Mouse (Mus musculus): ENCODE results near the gene Sort1. TPM values are rescaled to one million over a fixed set of nuclear protein-coding genes. Genes with fewer than 3 reads are reported as not detected.

The Sort1 gene
- total and polyA plus RNA-seq, 3 experiments, result 1.3 to 4.1 (median 2.3) TPM

DNA sequence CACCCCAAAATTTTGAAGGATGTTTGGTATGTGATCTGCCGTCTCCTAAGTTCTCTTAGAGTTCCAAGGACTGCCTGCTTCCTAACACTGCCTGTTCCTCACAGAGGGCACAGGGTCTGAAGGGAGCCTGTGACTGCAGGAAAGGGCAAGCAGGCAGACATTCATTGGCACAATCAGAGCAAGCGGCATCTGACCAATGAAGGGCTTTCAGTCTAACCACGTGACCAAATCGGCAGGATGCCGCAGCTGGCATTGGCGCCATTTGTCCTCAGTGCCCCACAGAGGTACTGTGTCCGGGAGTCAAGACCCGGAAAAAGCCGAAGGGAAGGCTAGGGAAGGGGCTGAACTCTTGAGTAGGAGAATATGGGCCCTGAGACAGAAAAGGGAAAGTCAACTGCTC lies 83.3 kb downstream of the Sort1 start:
- no peak overlapping the region for H3K4me3 ChIP-seq (ENCODE audit: low read depth, low read length)
- ATAC-seq (ENCODE audit: extremely low read depth, insufficient number of reproducible peaks, low FRiP score, poor library complexity, severe bottlenecking) (no peak), DNase-seq (ENCODE audit: low spot score) (no peak)
- peaks cover 3% of the 10 kb centered on the region for H3K4me1 ChIP-seq (ENCODE audit: insufficient read depth, low read depth, low read length)
- H3K9me3 ChIP-seq (replicated peaks), result no peaks in the 10 kb centered on the region
- H3K27me3 ChIP-seq (ENCODE audit: insufficient read depth, low read length), result peaks cover 39% of the 10 kb centered on the region
- TF ChIP-seq CTCF (IDR thresholded peaks at IDR 0.05; ENCODE audit: low read depth, low read length) (no peak), TAL1 (conservative IDR thresholded peaks at IDR 0.05; ENCODE audit: low read depth, low read length) (no peak), GATA1 (IDR thresholded peaks at IDR 0.05; ENCODE audit: borderline replicate concordance, low read length) (no peak), POLR2AphosphoS5 (IDR thresholded peaks at IDR 0.05; ENCODE audit: insufficient replicate concordance, low read depth, low read length) (no peak), GATA2 (IDR thresholded peaks at IDR 0.05; ENCODE audit: borderline replicate concordance, low read depth, low read length) (no peak)
- H3K36me3 ChIP-seq (replicated peaks), result no peaks in the 10 kb centered on the region

DNA sequence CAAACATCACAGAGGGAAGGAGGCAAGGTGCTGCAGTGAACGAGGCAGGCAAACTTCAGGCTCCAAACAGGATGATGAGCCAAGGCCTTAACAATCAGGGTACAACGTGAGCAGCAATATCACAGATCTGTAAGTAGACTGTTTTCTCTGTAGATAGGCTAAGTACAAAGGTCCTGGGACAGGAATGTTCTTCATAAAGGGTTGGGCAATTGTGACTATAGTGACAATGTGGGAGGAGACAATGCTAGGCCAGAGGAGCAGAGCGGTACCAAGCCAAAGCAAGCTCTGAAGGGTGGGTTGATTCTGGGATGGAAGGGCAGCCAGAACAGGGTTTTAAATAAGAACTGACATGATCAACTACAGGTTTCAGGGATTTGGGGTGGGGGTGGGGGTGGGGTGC lies 83.9 kb downstream of the Sort1 start:
- Histone ChIP-seq H3K27me3 (ENCODE audit: insufficient read depth, low read length) (peaks cover 44% of the 10 kb centered on the region), H3K4me1 (ENCODE audit: insufficient read depth, low read depth, low read length) (peaks cover 3% of the 10 kb centered on the region), H3K9me3 (replicated peaks) (no peaks in the 10 kb centered on the region), H3K36me3 (replicated peaks) (no peaks in the 10 kb centered on the region), H3K4me3 (ENCODE audit: low read depth, low read length) (no peak overlapping the region)
- TF ChIP-seq POLR2AphosphoS5 (IDR thresholded peaks at IDR 0.05; ENCODE audit: insufficient replicate concordance, low read depth, low read length), result no peak
- no peak for TF ChIP-seq GATA1 (IDR thresholded peaks at IDR 0.05; ENCODE audit: borderline replicate concordance, low read length)
- no peak for TF ChIP-seq CTCF (IDR thresholded peaks at IDR 0.05; ENCODE audit: low read depth, low read length)
- TF ChIP-seq TAL1 (conservative IDR thresholded peaks at IDR 0.05; ENCODE audit: low read depth, low read length), result no peak
- TF ChIP-seq GATA2 (IDR thresholded peaks at IDR 0.05; ENCODE audit: borderline replicate concordance, low read depth, low read length), result no peak
- ATAC-seq (ENCODE audit: extremely low read depth, insufficient number of reproducible peaks, low FRiP score, poor library complexity, severe bottlenecking) (no peak), DNase-seq (ENCODE audit: low spot score) (no peak)

DNA sequence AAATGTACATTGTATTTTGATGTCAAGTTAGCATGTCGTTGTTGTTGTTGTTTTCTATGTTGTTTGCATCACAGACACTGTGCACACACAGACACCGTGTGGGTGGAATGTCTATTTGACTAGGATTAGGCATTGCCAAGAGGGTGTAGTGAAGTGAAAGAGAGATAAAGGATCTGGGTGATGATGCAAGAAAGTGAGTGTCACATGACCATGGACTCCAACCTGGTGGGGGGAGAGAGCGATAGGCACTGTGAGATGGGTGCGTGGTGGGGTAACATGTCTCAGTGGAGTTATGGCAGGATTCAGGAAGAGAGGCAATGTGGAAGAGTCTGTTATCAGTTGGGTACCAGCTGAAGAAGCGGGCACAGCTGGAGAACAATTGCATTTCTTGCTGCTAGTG lies 84.8 kb downstream of the Sort1 start:
- H3K27me3 ChIP-seq (ENCODE audit: insufficient read depth, low read length), result peaks cover 47% of the 10 kb centered on the region
- ATAC-seq (ENCODE audit: extremely low read depth, insufficient number of reproducible peaks, low FRiP score, poor library complexity, severe bottlenecking), result no peak
- DNase-seq (ENCODE audit: low spot score), result no peak
- H3K9me3 ChIP-seq (replicated peaks), result no peaks in the 10 kb centered on the region
- TF ChIP-seq TAL1 (conservative IDR thresholded peaks at IDR 0.05; ENCODE audit: low read depth, low read length) (no peak), POLR2AphosphoS5 (IDR thresholded peaks at IDR 0.05; ENCODE audit: insufficient replicate concordance, low read depth, low read length) (no peak), GATA2 (IDR thresholded peaks at IDR 0.05; ENCODE audit: borderline replicate concordance, low read depth, low read length) (no peak), CTCF (IDR thresholded peaks at IDR 0.05; ENCODE audit: low read depth, low read length) (no peak), GATA1 (IDR thresholded peaks at IDR 0.05; ENCODE audit: borderline replicate concordance, low read length) (no peak)
- peaks cover 3% of the 10 kb centered on the region for H3K4me1 ChIP-seq (ENCODE audit: insufficient read depth, low read depth, low read length)
- no peaks in the 10 kb centered on the region for H3K36me3 ChIP-seq (replicated peaks)
- no peak overlapping the region for H3K4me3 ChIP-seq (ENCODE audit: low read depth, low read length)

DNA sequence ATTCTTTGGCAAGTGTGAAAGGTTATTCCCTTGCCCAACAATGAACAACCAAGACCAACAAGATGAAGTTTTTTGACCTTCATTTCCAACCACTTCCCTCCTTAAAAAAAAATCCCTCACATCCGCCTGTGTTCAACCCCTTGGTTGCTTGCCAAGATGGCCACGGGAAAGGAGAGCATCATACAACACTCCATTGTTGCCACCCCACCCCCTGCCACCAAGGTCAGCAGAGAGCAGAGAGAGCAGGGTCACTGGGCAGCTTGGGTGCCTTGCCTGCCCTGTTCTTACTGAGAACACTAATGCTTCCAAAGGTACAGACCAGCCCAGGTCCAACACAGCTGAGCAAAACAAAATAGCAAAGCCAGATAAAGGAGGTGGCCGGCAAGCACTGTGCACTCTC lies 88.4 kb downstream of the Sort1 start:
- Histone ChIP-seq H3K36me3 (replicated peaks) (no peaks in the 10 kb centered on the region), H3K4me3 (ENCODE audit: low read depth, low read length) (no peak overlapping the region), H3K4me1 (ENCODE audit: insufficient read depth, low read depth, low read length) (peaks cover 3% of the 10 kb centered on the region), H3K27me3 (ENCODE audit: insufficient read depth, low read length) (peaks cover 48% of the 10 kb centered on the region), H3K9me3 (replicated peaks) (no peaks in the 10 kb centered on the region)
- DNase-seq (ENCODE audit: low spot score) (no peak), ATAC-seq (ENCODE audit: extremely low read depth, insufficient number of reproducible peaks, low FRiP score, poor library complexity, severe bottlenecking) (no peak)
- no peak for TF ChIP-seq GATA1 (IDR thresholded peaks at IDR 0.05; ENCODE audit: borderline replicate concordance, low read length)
- TF ChIP-seq CTCF (IDR thresholded peaks at IDR 0.05; ENCODE audit: low read depth, low read length), result no peak
- no peak for TF ChIP-seq TAL1 (conservative IDR thresholded peaks at IDR 0.05; ENCODE audit: low read depth, low read length)
- no peak for TF ChIP-seq POLR2AphosphoS5 (IDR thresholded peaks at IDR 0.05; ENCODE audit: insufficient replicate concordance, low read depth, low read length)
- TF ChIP-seq GATA2 (IDR thresholded peaks at IDR 0.05; ENCODE audit: borderline replicate concordance, low read depth, low read length), result no peak

DNA sequence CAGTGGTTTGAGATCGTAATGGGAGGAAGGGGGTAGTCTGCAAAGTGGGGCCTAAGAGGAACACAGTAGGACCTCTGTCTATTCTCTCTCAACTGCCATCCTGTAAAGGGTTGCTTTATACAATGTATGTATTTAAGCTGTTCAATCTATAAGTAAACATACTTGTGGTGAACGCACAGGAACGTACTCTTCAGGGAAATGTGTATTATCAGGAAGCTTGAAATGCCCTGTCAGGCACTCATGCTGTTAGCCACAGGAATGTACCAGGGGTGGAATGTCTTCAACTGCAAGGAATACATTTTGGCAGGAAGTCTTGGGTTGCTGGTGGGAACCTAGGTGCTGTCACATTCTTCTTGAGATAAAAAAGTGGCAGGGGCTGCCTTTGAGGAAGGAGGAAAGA lies 88.8 kb downstream of the Sort1 start:
- Histone ChIP-seq H3K4me3 (ENCODE audit: low read depth, low read length) (no peak overlapping the region), H3K36me3 (replicated peaks) (no peaks in the 10 kb centered on the region), H3K9me3 (replicated peaks) (no peaks in the 10 kb centered on the region), H3K27me3 (ENCODE audit: insufficient read depth, low read length) (peaks cover 48% of the 10 kb centered on the region), H3K4me1 (ENCODE audit: insufficient read depth, low read depth, low read length) (peaks cover 3% of the 10 kb centered on the region)
- ATAC-seq (ENCODE audit: extremely low read depth, insufficient number of reproducible peaks, low FRiP score, poor library complexity, severe bottlenecking) (no peak), DNase-seq (ENCODE audit: low spot score) (no peak)
- TF ChIP-seq TAL1 (conservative IDR thresholded peaks at IDR 0.05; ENCODE audit: low read depth, low read length) (no peak), POLR2AphosphoS5 (IDR thresholded peaks at IDR 0.05; ENCODE audit: insufficient replicate concordance, low read depth, low read length) (no peak), GATA2 (IDR thresholded peaks at IDR 0.05; ENCODE audit: borderline replicate concordance, low read depth, low read length) (no peak), CTCF (IDR thresholded peaks at IDR 0.05; ENCODE audit: low read depth, low read length) (no peak), GATA1 (IDR thresholded peaks at IDR 0.05; ENCODE audit: borderline replicate concordance, low read length) (no peak)

DNA sequence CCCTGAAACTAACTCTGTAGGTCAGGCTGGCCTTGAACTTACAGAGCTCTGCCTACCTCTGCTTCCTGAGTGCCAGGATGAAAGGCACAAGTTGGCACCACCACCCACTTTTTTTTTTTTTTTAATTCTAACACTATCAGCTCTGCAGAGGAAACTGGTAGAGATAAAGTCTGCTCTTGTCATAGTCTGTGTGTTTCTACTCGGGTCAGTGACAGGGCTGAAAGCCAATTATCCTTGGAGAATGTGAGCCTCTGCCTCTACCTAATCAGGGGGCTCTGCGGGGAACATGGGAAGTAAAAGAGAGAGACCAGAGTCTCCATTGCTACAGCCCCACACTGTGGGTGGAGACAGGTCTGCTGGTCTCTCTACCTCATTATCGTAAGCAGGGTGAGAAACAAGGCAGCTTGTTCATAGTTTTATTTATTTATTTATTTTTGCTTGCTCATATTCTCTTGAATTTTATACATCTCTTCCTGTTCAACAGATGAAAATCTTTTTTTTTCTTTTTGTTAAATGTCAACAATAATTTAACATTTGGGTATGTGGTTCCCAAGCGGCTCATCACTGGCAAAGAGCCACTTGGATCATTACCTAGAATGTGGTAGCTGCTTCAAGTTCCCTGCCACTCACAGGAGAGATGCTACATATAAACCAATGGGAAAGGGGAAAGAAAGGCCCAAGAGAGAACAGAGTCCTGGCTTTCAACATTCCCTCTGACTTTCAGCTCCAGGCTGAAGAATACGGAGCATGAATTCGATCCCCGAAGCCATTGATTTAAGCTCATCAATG lies 95.2 kb downstream of the Sort1 start:
- H3K36me3 ChIP-seq (replicated peaks), result no peaks in the 10 kb centered on the region
- peaks cover 23% of the 10 kb centered on the region for H3K27me3 ChIP-seq (ENCODE audit: insufficient read depth, low read length)
- TF ChIP-seq GATA2 (IDR thresholded peaks at IDR 0.05; ENCODE audit: borderline replicate concordance, low read depth, low read length), result no peak
- no peak for TF ChIP-seq POLR2AphosphoS5 (IDR thresholded peaks at IDR 0.05; ENCODE audit: insufficient replicate concordance, low read depth, low read length)
- no peak for TF ChIP-seq CTCF (IDR thresholded peaks at IDR 0.05; ENCODE audit: low read depth, low read length)
- no peak for TF ChIP-seq GATA1 (IDR thresholded peaks at IDR 0.05; ENCODE audit: borderline replicate concordance, low read length)
- no peak overlapping the region for H3K4me3 ChIP-seq (ENCODE audit: low read depth, low read length)
- H3K4me1 ChIP-seq (ENCODE audit: insufficient read depth, low read depth, low read length), result peaks cover 26% of the 10 kb centered on the region
- H3K9me3 ChIP-seq (replicated peaks), result no peaks in the 10 kb centered on the region
- no peak for ATAC-seq (ENCODE audit: extremely low read depth, insufficient number of reproducible peaks, low FRiP score, poor library complexity, severe bottlenecking)
- no peak for DNase-seq (ENCODE audit: low spot score)

Measured in G1E (cell line).